Mouse (Mus musculus) embryonic fibroblast, embryonic 13.5 days (primary cell): ENCODE measurements around the gene Atp11a.

Source experiments
- CTCF ChIP-seq: IDR thresholded peaks from 2 replicates; pipeline ENCODE4 v1.5.1; 2011; ENCODE audit warnings: mild to moderate bottlenecking, control low read depth, low read length, moderate library complexity, borderline replicate concordance; ENCODE audit not compliant: insufficient read depth
- POLR2A ChIP-seq: IDR thresholded peaks from 2 replicates; pipeline ENCODE4 v1.6.1; 2011; ENCODE audit warnings: low read depth, mild to moderate bottlenecking, control low read depth, low read length, moderate library complexity

DNA sequence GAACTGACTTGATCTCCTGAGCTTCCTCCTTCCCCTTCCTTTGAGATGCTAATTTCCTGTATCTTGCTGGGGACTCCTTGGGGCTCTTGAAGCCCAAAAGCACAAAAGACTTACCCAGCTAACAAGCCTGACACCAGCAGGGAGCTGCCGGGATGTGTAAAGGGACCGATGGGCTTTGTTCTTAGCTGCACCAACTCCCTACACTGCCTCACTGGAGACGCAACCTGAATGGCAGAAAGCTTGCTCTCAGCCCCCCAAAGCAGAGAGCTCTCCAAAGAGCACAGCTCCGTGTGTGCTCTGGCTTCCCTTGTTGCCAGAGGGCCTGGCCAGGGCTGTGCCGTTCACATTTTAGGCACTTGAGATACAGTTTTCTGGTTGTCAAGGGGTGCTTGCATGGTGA lies 114.6 kb downstream of the Atp11a start:
- TF ChIP-seq CTCF (no peak), POLR2A (no peak)
